Mouse (Mus musculus) megakaryocyte, embryonic 14.5 days (primary cell): Measurements from ENCODE around the gene 5430427O19Rik. TPM values are rescaled to one million over a fixed set of nuclear protein-coding genes. Genes with fewer than 3 reads are reported as not detected.

Experiments
- H3K27me3 ChIP-seq: replicated peaks from 2 replicates; pipeline ENCODE3; 2012; ENCODE audit warnings: inconsistent platforms
- H3K36me3 ChIP-seq: replicated peaks from 2 replicates; pipeline ENCODE3; 2012; ENCODE audit warnings: low read length, inconsistent platforms, mixed read lengths
- H3K4me1 ChIP-seq: 2 replicates; pipeline ENCODE4 v1.6.1; 2012; ENCODE audit warnings: inconsistent platforms
- H3K4me3 ChIP-seq: replicated peaks from 2 replicates; pipeline ENCODE3; 2012; ENCODE audit warnings: moderate library complexity, mild to moderate bottlenecking, inconsistent platforms
- H3K9me3 ChIP-seq: 2 replicates; pipeline ENCODE4 v1.6.1; 2012; ENCODE audit warnings: inconsistent platforms
- FLI1 ChIP-seq: IDR thresholded peaks from 2 replicates; pipeline ENCODE4 v1.6.1; 2012; ENCODE audit warnings: low read length, inconsistent platforms, mixed read lengths
- GATA1 ChIP-seq: IDR thresholded peaks from 3 replicates; pipeline ENCODE4 v1.6.1; 2012; ENCODE audit warnings: mixed read lengths, low read length, inconsistent platforms, borderline replicate concordance
- polyA plus RNA-seq: library from polyadenylated mRNA; stranded (reverse); fragments of >175 nt; gene quantifications from 2 replicates; pipeline ENCODE4 v1.2.3, GENCODE M21; 2012; ENCODE audit warnings: low replicate concordance; ENCODE audit not compliant: insufficient read depth

Gene 5430427O19Rik
- polyA plus RNA-seq: 0.21 and 0.87 TPM in 2 replicates

- Histone ChIP-seq H3K4me3 (peak within 1 kb of the TSS; percentile 84), H3K36me3 (no peaks in the 10 kb centered on the region), H3K4me1 (peaks cover 42% of the 10 kb centered on the region), H3K9me3 (no peaks in the 10 kb centered on the region), H3K27me3 (no peaks in the 10 kb centered on the region)
- no peak for TF ChIP-seq FLI1
- TF ChIP-seq GATA1: no peak
Measured at GRCm38 (mm10) chrX:85869914-85870483, at the start of gene 5430427O19Rik. Gene 5430427O19Rik, plus strand, starts transcription at chrX:85870354.

DNA sequence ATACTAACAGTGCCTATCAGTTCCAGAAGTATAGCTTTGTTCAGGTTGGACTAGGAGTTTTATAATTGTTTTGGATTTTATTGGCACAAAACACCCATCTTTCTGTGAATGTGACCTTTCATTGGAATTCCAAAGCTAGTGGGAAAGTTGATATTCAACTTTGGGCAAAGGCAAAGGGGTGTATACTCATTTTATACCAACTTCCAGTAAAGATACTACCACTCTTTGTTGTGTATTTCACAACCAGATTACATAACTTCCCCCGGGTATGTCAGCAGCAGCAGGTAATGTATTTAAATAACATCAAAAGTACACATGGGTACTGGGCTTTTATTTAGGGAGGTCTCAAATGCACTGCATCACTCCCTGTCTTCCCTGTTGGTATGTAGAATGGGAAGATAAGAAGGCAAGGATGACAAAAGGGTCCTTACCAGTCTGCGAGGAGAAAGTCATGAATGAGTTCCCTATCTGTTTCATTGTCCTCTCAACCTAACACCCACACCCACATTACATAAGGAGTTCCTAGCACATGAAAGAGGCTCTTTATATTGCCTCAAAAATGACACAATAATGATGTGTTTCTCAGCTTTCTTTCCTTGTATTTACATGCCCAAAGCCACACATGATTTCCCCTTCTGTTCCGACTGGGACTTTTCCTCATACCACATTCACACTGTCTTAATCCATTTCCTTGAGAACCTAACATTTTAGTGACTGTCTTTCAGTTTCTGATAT, 42.3 kb upstream of the 5430427O19Rik start:
- Histone ChIP-seq H3K4me1 (no peaks in the 10 kb centered on the region), H3K36me3 (no peaks in the 10 kb centered on the region), H3K4me3 (no peak overlapping the region), H3K9me3 (no peaks in the 10 kb centered on the region), H3K27me3 (peaks cover 6% of the 10 kb centered on the region)
- no peak for TF ChIP-seq GATA1

DNA sequence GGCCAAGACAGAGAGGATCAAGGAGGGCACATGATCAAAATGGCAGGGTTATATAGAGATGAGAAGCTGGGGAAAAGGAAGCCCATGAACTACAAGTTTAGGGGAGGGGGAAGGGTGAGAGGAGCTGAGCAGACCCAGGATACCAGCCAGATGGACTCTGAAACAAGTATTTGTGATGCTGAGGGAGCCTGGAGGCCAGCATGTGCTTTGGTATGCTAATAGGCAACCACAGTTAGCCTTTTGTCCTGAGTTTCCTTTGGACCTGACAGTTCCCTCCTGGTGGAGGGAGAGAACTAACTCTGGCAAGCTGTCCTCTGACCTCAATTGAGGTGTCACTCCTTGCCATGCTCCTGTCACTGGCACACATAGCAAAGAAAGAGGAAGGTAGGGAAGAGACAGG, 41.2 kb upstream of the 5430427O19Rik start:
- H3K4me3 ChIP-seq: no peak overlapping the region
- H3K9me3 ChIP-seq: no peaks in the 10 kb centered on the region
- TF ChIP-seq GATA1 (no peak), FLI1 (no peak)
- no peaks in the 10 kb centered on the region for H3K36me3 ChIP-seq
- H3K27me3 ChIP-seq: peaks cover 9% of the 10 kb centered on the region
- H3K4me1 ChIP-seq: no peaks in the 10 kb centered on the region

DNA sequence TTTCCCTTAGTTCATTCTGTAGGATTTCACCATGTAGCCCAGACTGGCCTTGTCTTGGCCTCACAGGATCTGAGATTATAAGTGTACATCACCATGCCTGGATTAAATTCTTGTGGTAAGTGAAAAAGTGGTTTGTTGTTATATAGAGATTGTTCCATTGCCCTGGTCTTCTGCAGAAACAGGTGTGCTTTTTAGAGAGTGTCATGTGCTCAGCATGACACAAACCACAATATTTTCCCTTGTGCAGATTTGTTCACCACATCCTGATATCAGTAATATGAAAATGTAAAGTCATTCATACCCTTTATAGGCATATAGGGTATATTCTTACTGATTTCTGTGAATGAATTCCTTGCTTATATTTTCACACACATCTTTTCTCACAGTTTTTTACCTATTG, 31.0 kb upstream of the 5430427O19Rik start:
- no peaks in the 10 kb centered on the region for H3K36me3 ChIP-seq
- no peak overlapping the region for H3K4me3 ChIP-seq
- peaks cover 6% of the 10 kb centered on the region for H3K27me3 ChIP-seq
- no peaks in the 10 kb centered on the region; the same call in 1 of the 2 replicates for H3K4me1 ChIP-seq
- TF ChIP-seq GATA1 (no peak), FLI1 (no peak)
- H3K9me3 ChIP-seq: no peaks in the 10 kb centered on the region

DNA sequence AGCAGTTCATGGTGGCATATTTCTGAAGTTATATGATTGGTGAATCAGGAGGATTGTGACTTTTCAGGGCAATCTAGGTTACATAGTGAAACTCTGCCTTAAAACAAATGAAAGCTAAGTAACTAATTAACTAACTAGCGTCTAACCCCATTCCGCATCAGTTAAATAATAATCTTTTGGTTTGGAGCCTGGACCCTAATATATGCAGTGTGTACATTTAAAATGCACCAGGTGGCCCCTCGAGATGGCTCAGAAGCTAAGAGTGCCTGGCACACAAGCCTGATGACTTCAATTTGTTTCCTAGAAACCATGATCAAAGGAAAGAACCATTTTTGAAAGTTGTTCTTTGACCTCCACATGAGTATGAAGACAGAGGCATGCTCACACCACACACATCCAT, 14.2 kb upstream of the 5430427O19Rik start:
- Histone ChIP-seq H3K4me3 (no peak overlapping the region), H3K36me3 (no peaks in the 10 kb centered on the region), H3K4me1 (no peaks in the 10 kb centered on the region), H3K27me3 (peaks cover 2% of the 10 kb centered on the region), H3K9me3 (no peaks in the 10 kb centered on the region)
- TF ChIP-seq FLI1 (no peak), GATA1 (no peak)

- H3K27me3 ChIP-seq: peaks cover 2% of the 10 kb centered on the region
- H3K9me3 ChIP-seq: no peaks in the 10 kb centered on the region
- H3K4me3 ChIP-seq: no peak overlapping the region
- H3K36me3 ChIP-seq: no peaks in the 10 kb centered on the region
- H3K4me1 ChIP-seq: no peaks in the 10 kb centered on the region
- no peak for TF ChIP-seq FLI1
- no peak for TF ChIP-seq GATA1
Measured at GRCm38 (mm10) chrX:85857169-85857568, 13.0 kb upstream of the 5430427O19Rik start.

DNA sequence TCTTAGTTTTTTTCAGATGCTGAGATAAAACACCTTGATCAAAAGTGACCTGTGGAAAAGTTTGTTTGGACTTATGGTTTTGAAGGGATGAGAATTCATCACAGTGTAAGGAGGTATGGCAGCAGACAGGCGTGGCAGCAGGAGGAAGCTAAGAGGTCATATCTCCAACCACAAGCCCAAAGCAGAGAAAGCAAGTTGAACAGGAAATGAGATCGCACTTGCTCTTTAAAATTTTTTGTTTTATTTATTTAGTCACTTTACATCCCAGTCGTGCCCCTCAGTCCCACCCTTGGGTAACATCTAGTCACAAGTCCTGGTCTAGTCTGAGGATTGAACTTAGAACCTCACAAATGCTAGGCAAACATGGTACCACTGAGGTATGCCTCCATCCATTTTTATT, 2.1 kb upstream of the 5430427O19Rik start:
- Histone ChIP-seq H3K36me3 (no peaks in the 10 kb centered on the region), H3K27me3 (no peaks in the 10 kb centered on the region), H3K4me3 (no peak overlapping the region), H3K4me1 (peaks cover 47% of the 10 kb centered on the region), H3K9me3 (no peaks in the 10 kb centered on the region)
- TF ChIP-seq GATA1: no peak
- TF ChIP-seq FLI1: no peak

GRCm38 (mm10) chrX:85871371-85872056, 1.4 kb downstream of the 5430427O19Rik start:
- Histone ChIP-seq H3K4me3 (peak overlapping the region; percentile 80), H3K4me1 (peaks cover 34% of the 10 kb centered on the region)
- TF ChIP-seq FLI1: no peak
- no peak for TF ChIP-seq GATA1

DNA sequence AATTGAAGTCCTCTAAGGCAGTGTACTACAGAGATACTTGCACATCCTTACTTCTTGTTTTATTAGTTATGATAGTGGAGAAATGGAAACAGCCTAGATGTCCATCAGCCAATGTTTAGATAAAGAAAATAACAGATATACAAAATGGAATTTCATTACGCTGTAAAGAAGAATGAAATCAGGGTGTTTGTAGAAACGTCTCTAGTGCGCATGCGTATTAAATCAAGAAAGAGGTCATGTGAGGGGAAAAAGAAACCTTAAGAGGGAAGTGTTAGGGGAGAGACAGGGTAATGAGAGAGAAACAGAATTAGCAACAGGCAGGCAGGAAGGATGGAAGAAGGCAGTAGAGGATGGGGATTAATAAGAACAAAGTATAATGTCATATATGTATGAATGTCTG, 4.2 kb downstream of the 5430427O19Rik start:
- no peak for TF ChIP-seq GATA1
- TF ChIP-seq FLI1: no peak
- Histone ChIP-seq H3K36me3 (no peaks in the 10 kb centered on the region), H3K27me3 (no peaks in the 10 kb centered on the region), H3K9me3 (no peaks in the 10 kb centered on the region), H3K4me3 (no peak overlapping the region), H3K4me1 (peaks cover 14% of the 10 kb centered on the region)

More at GRCm38 (mm10) chrX:85871371-85872056, 1.4 kb downstream of the 5430427O19Rik start:
- no peaks in the 10 kb centered on the region for H3K36me3 ChIP-seq
- no peaks in the 10 kb centered on the region for H3K9me3 ChIP-seq
- H3K27me3 ChIP-seq: no peaks in the 10 kb centered on the region

- TF ChIP-seq GATA1 (no peak), FLI1 (no peak)
- Histone ChIP-seq H3K27me3 (peaks cover 1% of the 10 kb centered on the region), H3K9me3 (no peaks in the 10 kb centered on the region), H3K4me3 (no peak overlapping the region), H3K4me1 (peaks cover 10% of the 10 kb centered on the region), H3K36me3 (no peaks in the 10 kb centered on the region)
Measured at GRCm38 (mm10) chrX:85875951-85876350, 5.8 kb downstream of the 5430427O19Rik start.
